Mouse (Mus musculus) olfactory bulb, adult 2 months (tissue): ENCODE data around the gene Orm3. TPM values are rescaled to one million over a fixed set of nuclear protein-coding genes. Genes with fewer than 3 reads are reported as not detected.

Source experiments
- H3K27ac ChIP-seq: fragments of 200-500 bp; 2 replicates; pipeline ENCODE4 v1.5.1; 2012; ENCODE audit warnings: low read depth, low read length; ENCODE audit not compliant: insufficient read depth
- H3K4me1 ChIP-seq: fragments of 200-500 bp; 2 replicates; pipeline ENCODE4 v1.6.1; 2012; ENCODE audit warnings: low read length; ENCODE audit not compliant: control insufficient read depth, insufficient read depth
- H3K4me3 ChIP-seq: fragments of 200-500 bp; 2 replicates; pipeline ENCODE4 v1.5.1; 2012; ENCODE audit warnings: mild to moderate bottlenecking, low read depth, low read length, moderate library complexity; ENCODE audit not compliant: insufficient read depth
- CTCF ChIP-seq: fragments of 200-500 bp; IDR thresholded peaks from 2 replicates; pipeline ENCODE4 v1.5.1; 2012; ENCODE audit warnings: low read depth, mild to moderate bottlenecking, low read length, moderate library complexity; ENCODE audit not compliant: insufficient read depth
- POLR2A ChIP-seq: fragments of 200-500 bp; IDR thresholded peaks from 2 replicates; pipeline ENCODE4 v1.6.1; 2012; ENCODE audit warnings: mild to moderate bottlenecking, low read depth, low read length, moderate library complexity; ENCODE audit not compliant: insufficient read depth
- WGBS: fragments of 180-500 bp; shearing (Covaris S2); methylation state at CpG from one replicate; pipeline ENCODE4 v1.1.7; 2018; 5-methylcytosine and 5-hydroxymethylcytosine counted together
- polyA plus RNA-seq: library from polyadenylated mRNA; stranded (reverse); fragments of >200 nt; gene quantifications from 2 replicates; pipeline ENCODE4 v1.2.4, GENCODE M21; 2012; ENCODE audit warnings: low replicate concordance; ENCODE audit not compliant: missing spikeins, insufficient read depth, insufficient read length

The Orm3 gene
- polyA plus RNA-seq, 1 experiment = not detected

DNA sequence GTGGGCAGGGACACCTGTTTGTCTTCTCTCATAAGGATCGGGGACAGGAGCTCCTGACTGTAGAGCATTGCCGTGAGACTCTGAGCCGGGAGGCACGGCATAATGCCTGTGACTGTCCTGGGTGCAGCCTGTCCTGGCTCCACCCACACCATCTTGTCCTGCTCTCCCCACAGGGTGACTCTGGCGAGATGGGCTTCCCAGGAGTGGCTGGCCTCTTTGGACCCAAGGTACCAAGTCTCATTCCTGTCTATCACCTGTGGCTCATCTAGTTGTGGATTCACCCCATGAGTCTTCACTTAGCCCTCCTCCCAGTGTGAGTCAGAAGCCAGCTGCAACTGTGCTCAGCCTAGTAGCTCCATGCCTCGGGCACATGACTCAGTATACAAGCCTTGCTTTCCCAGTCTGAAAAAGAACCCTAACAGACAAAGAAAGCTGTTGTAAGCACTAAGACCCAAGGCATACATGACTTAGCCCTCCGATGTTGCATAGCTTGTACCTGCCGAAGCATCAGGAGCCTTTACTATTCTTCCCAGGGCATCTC is 32.6 kb upstream of the Orm3 start:
- WGBS = 65% methylated on average over 8 of the region's 8 CpGs

GRCm38 (mm10) chr4:63333403-63333802 is 22.6 kb upstream of the Orm3 start:
- TF ChIP-seq POLR2A (no peak), CTCF (no peak)
- Histone ChIP-seq H3K27ac (no peak overlapping the region), H3K4me1 (peaks cover 1% of the 10 kb centered on the region; the same call in 1 of the 2 replicates), H3K4me3 (no peak overlapping the region)
- WGBS = 89% methylated on average over 4 of the region's 4 CpGs

More for the DNA sequence above, 32.6 kb upstream of the Orm3 start:
- Histone ChIP-seq H3K4me3 (no peak overlapping the region), H3K4me1 (peaks cover 16% of the 10 kb centered on the region; the same call in 1 of the 2 replicates), H3K27ac (peak overlapping the region; percentile 42; the same call in 1 of the 2 replicates)
- TF ChIP-seq CTCF = no peak
- no peak for TF ChIP-seq POLR2A

- 57% methylated on average over 3 of the region's 3 CpGs for WGBS
- Histone ChIP-seq H3K4me1 (peaks cover 3% of the 10 kb centered on the region; the same call in 1 of the 2 replicates), H3K27ac (no peak overlapping the region), H3K4me3 (no peak overlapping the region)
- TF ChIP-seq CTCF (no peak), POLR2A (no peak)
Measured at GRCm38 (mm10) chr4:63338414-63339076, 17.4 kb upstream of the Orm3 start.

DNA sequence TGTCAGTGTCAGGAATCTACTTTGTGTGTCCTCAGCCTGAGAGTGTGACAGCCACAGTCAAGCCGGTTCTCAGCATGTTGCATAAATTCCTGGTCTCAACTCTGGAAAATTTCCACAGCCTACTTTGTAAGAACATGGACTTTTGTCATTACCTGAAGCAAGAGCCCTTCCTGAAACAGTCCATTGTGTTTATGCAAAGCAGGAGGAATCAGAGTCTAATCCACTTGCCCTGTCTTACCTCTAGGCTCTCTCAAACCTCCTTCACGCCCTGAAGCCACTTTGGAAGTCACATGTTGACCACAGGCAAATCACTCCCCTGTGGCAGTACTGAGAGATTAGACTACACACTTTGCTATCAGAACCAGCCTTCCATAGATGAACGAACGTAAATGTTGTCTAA is 13.5 kb upstream of the Orm3 start:
- Histone ChIP-seq H3K4me3 (no peak overlapping the region), H3K4me1 (peaks cover 3% of the 10 kb centered on the region; the same call in 1 of the 2 replicates), H3K27ac (no peak overlapping the region)
- TF ChIP-seq POLR2A = no peak
- TF ChIP-seq CTCF = no peak
- WGBS = 80% methylated on average over 4 of the region's 4 CpGs

DNA sequence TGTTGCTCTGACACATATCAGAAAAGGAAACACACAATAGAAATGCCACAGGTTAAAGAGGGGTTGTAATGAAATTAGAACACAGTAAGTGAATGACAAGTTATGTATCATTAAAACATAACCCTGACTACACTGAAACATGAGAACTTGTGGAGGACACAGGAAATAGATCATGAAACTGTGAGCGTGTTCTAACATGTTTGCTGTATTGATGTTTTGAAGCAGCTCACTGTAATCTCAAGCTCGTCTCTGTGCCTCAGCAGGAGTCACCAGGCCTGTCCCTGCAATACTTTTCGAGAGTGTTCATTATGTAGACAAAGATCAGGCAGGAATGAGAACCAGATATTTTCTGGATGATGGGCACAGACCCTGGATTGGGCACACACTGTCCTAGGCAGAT is 12.4 kb upstream of the Orm3 start:
- no peaks in the 10 kb centered on the region for H3K4me1 ChIP-seq
- H3K4me3 ChIP-seq = no peak overlapping the region

GRCm38 (mm10) chr4:63344295-63344694 is 11.7 kb upstream of the Orm3 start, which contains the start of gene Orm1:
TSS of gene Orm1 (plus strand) at chr4:63344560.
- no peak within 1 kb of the TSS for H3K27ac ChIP-seq
- TF ChIP-seq CTCF = no peak
- no peak for TF ChIP-seq POLR2A
- no peak within 1 kb of the TSS for H3K4me3 ChIP-seq
- WGBS = 92% methylated on average over 8 of the region's 8 CpGs
- no peaks in the 10 kb centered on the region for H3K4me1 ChIP-seq

More for the DNA sequence above, 12.4 kb upstream of the Orm3 start:
- WGBS = 78% methylated on average over 3 of the region's 3 CpGs
- H3K27ac ChIP-seq = no peak overlapping the region
- TF ChIP-seq CTCF (no peak), POLR2A (no peak)

- Histone ChIP-seq H3K27ac (no peak overlapping the region), H3K4me3 (no peak overlapping the region), H3K4me1 (no peaks in the 10 kb centered on the region)
- no peak for TF ChIP-seq CTCF
- TF ChIP-seq POLR2A = no peak
Measured at GRCm38 (mm10) chr4:63345261-63345660, 10.7 kb upstream of the Orm3 start.

GRCm38 (mm10) chr4:63346659-63347058 is 9.3 kb upstream of the Orm3 start:
- Histone ChIP-seq H3K4me1 (no peaks in the 10 kb centered on the region), H3K4me3 (no peak overlapping the region), H3K27ac (no peak overlapping the region)
- 95% methylated on average over 4 of the region's 4 CpGs for WGBS
- no peak for TF ChIP-seq POLR2A
- no peak for TF ChIP-seq CTCF

DNA sequence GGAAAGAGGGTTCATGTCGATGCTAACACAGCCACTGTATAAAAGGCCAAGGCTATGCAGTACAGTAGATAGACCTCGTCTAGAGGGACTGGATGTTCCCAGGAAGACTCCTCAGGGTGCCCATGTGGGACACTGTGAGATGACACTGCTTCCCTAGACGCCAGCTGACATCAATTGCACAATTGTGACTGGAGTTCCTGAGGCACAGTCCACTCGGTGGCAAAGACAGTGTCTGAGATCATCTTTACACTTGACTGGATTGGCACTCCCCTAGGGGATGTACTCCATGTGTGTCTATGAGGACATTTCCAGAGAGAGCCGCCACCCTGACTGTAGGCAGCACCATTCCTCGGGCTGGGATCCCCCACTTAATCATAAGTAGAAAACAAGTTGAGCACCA is 7.4 kb upstream of the Orm3 start:
- no peak overlapping the region for H3K4me3 ChIP-seq
- no peak for TF ChIP-seq CTCF
- TF ChIP-seq POLR2A = no peak
- H3K27ac ChIP-seq = no peak overlapping the region
- H3K4me1 ChIP-seq = no peaks in the 10 kb centered on the region
- WGBS = 78% methylated on average over 6 of the region's 6 CpGs
